Mouse (Mus musculus): ENCODE data around the gene Ash1l.

DNA sequence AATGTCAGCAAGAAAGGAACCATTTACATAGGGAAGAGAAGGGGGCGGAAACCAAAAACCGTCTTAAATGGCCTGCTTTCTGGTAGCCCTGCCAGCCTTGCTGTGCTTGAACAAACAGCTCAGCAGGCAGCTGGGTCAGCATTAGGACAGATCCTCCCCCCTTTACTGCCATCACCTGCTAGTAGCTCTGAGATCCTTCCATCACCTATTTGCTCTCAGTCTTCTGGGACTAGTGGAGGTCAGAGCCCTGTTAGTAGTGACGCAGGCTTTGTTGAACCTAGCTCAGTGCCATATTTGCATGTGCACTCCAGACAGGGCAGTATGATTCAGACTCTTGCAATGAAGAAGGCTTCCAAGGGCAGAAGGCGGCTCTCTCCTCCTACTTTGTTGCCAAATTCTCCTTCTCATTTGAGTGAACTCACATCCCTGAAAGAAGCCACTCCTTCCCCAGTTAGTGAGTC lies 33.5 kb downstream of the Ash1l start:
- no peak for TF ChIP-seq CTCF (IDR thresholded peaks at IDR 0.05; ENCODE audit: low read depth)
- no peak for TF ChIP-seq EP300 (IDR thresholded peaks at IDR 0.05; ENCODE audit: low read depth)

All from heart, postnatal 0 days (tissue).